Mouse (Mus musculus) c-Kit-positive CD71-positive TER-119-negative erythroid progenitor cells, embryonic 14.5 days (primary cell): Measurements from ENCODE around the gene Comtd1.
A peak's percentile ranks its signal among the peaks of the same experiment; 100 is the strongest.

ENCODE experiments used
- DNase-seq: peaks from one replicate; pipeline ENCODE4 v3.0.0-alpha.2; 2013; ENCODE audit warnings: low read depth

The Comtd1 gene

GRCm38 (mm10) chr14:21831830-21832403, 16.9 kb downstream of the Comtd1 start:
- no peak for DNase-seq

- peak; percentile 87 for DNase-seq
Measured at GRCm38 (mm10) chr14:21830876-21831767, 17.7 kb downstream of the Comtd1 start.

- DNase-seq = no peak
Measured at GRCm38 (mm10) chr14:21825786-21826491, 22.8 kb downstream of the Comtd1 start.

- no peak for DNase-seq
Measured at GRCm38 (mm10) chr14:21824938-21825337, 23.8 kb downstream of the Comtd1 start, which contains the start of gene Vdac2. TSS of gene Vdac2 (plus strand) at chr14:21825238.

GRCm38 (mm10) chr14:21823897-21824296, 24.9 kb downstream of the Comtd1 start:
- no peak for DNase-seq

- peak; percentile 74 for DNase-seq
Measured at GRCm38 (mm10) chr14:21822795-21823374, 25.9 kb downstream of the Comtd1 start.

- DNase-seq = no peak
Measured at GRCm38 (mm10) chr14:21822307-21822706, 26.5 kb downstream of the Comtd1 start.

GRCm38 (mm10) chr14:21820880-21821505, 27.8 kb downstream of the Comtd1 start:
- no peak for DNase-seq

- DNase-seq = no peak
Measured at GRCm38 (mm10) chr14:21817453-21817852, 31.3 kb downstream of the Comtd1 start.

- no peak for DNase-seq
Measured at GRCm38 (mm10) chr14:21816255-21816654, 32.5 kb downstream of the Comtd1 start.

GRCm38 (mm10) chr14:21814606-21815005, 34.2 kb downstream of the Comtd1 start:
- no peak for DNase-seq

- DNase-seq = no peak
Measured at GRCm38 (mm10) chr14:21813847-21814246, 34.9 kb downstream of the Comtd1 start.

GRCm38 (mm10) chr14:21813216-21813615, 35.6 kb downstream of the Comtd1 start:
- DNase-seq = no peak

- peak; percentile 84 for DNase-seq
Measured at GRCm38 (mm10) chr14:21812590-21813162, 36.1 kb downstream of the Comtd1 start.

GRCm38 (mm10) chr14:21811744-21812393, 36.9 kb downstream of the Comtd1 start:
- DNase-seq = no peak

- DNase-seq = no peak
Measured at GRCm38 (mm10) chr14:21811301-21811700, 37.5 kb downstream of the Comtd1 start.

GRCm38 (mm10) chr14:21809418-21809817, 39.4 kb downstream of the Comtd1 start:
- no peak for DNase-seq

GRCm38 (mm10) chr14:21808208-21808922, 40.4 kb downstream of the Comtd1 start:
- DNase-seq = no peak

- DNase-seq = peak; percentile 82
Measured at GRCm38 (mm10) chr14:21806631-21807160, 42.1 kb downstream of the Comtd1 start.

GRCm38 (mm10) chr14:21806203-21806602, 42.6 kb downstream of the Comtd1 start:
- DNase-seq = no peak
